ENCODE assay signal across 13 mouse cellular contexts in the genomic region with DNA sequence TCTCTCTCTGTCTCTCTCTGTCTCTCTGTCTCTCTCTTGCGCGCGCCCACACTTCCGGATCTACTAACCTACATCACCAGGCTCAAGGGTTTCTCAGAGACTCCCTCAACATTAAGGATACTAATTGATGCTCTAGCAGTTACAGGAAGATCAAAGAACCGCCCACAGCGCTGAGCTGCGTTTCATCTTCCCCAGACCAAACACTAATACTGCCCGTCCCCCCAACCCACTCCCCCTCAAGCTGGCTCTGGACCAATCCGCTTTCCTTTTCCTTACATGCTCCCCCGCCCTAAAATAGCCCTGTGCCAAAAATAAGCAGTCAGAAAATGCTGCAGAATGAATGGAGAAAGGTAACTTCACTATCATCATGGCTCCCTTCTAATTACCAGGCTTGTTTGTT.
DNase-seq lines count a peak whose midpoint lies in the region; ATAC-seq and TF ChIP-seq lines count a peak whose summit lies in the region.
"Had no signal": no experiment of that assay in that cellular context is flagged by ENCODE, and none has a peak within 500 bp of the region (broad histone marks: within the 10 kb centered on the region; RNA-seq: fewer than 3 reads in every experiment).

No protein-coding gene starts in this region.

- peak; percentile 67 for DNase-seq in heart, adult 11 months
- no peak for DNase-seq in heart, adult 9 months (ENCODE audit: low spot score in 2 of 2)
- DNase-seq in lung, postnatal 0 days (ENCODE audit: low spot score), result no peak
- DNase-seq in brain, adult 2 months (ENCODE audit: low read depth, low spot score), result peak; percentile 71
- DNase-seq in gastrocnemius, postnatal 25 days, result no peak
- DNase-seq in adrenal gland, postnatal 4 days (ENCODE audit: low spot score in 2 of 2), result no peak
- DNase-seq: cerebellum, adult 9-10 months had no signal

- no peak for TF ChIP-seq EP300 in lung, postnatal 0 days (IDR thresholded peaks at IDR 0.05)

- H3K4me3 ChIP-seq in lung, embryonic 15.5 days, result no peak overlapping the region
- no peak overlapping the region for H3K4me3 ChIP-seq in lung, postnatal 0 days (ENCODE audit: low read depth, low read length)
- H3K4me3 ChIP-seq in midbrain, embryonic 15.5 days, result no peak overlapping the region
- H3K4me3 ChIP-seq: hindbrain, embryonic 15.5 days; megakaryocyte, embryonic 14.5 days; neural tube, embryonic 12.5 days had no signal

- TF ChIP-seq CTCF in lung, postnatal 0 days (IDR thresholded peaks at IDR 0.05), result no peak

- H3K4me2 ChIP-seq in lung, embryonic 15.5 days, result no peak overlapping the region
- H3K4me2 ChIP-seq in lung, postnatal 0 days (replicated peaks; ENCODE audit: low read depth, low read length), result no peak overlapping the region
- no peak overlapping the region for H3K4me2 ChIP-seq in midbrain, embryonic 15.5 days
- H3K4me2 ChIP-seq: hindbrain, embryonic 15.5 days; neural tube, embryonic 12.5 days had no signal

- ATAC-seq in lung, embryonic 15.5 days (ENCODE audit: borderline replicate concordance, extremely low read depth, low FRiP score, low TSS enrichment), result peak; percentile 42; the same call in 1 of the 2 replicates
- ATAC-seq in lung, postnatal 0 days, result no peak
- peak; percentile 62; the same call in 1 of the 2 replicates for ATAC-seq in midbrain, embryonic 15.5 days (replicated peaks)

- H3K9me3 ChIP-seq in lung, embryonic 15.5 days, result no peaks in the 10 kb centered on the region
- H3K9me3 ChIP-seq in lung, postnatal 0 days (ENCODE audit: low read length), result no peaks in the 10 kb centered on the region
- H3K9me3 ChIP-seq in midbrain, embryonic 15.5 days, result no peaks in the 10 kb centered on the region
- H3K9me3 ChIP-seq: hindbrain, embryonic 15.5 days; megakaryocyte, embryonic 14.5 days; neural tube, embryonic 12.5 days had no signal

- no peaks in the 10 kb centered on the region for H3K36me3 ChIP-seq in lung, embryonic 15.5 days
- no peaks in the 10 kb centered on the region for H3K36me3 ChIP-seq in lung, postnatal 0 days (ENCODE audit: insufficient read depth, low read length)
- no peaks in the 10 kb centered on the region for H3K36me3 ChIP-seq in midbrain, embryonic 15.5 days (replicated peaks)
- H3K36me3 ChIP-seq: hindbrain, embryonic 15.5 days; neural tube, embryonic 12.5 days had no signal

- no peak overlapping the region for H3K27ac ChIP-seq in lung, embryonic 15.5 days
- no peak overlapping the region for H3K27ac ChIP-seq in lung, postnatal 0 days (ENCODE audit: low read length)
- H3K27ac ChIP-seq in midbrain, embryonic 15.5 days, result no peak overlapping the region
- H3K27ac ChIP-seq: hindbrain, embryonic 15.5 days; liver, embryonic 14.5 days; neural tube, embryonic 12.5 days had no signal

- peaks cover 4% of the 10 kb centered on the region; the same call in 1 of the 2 replicates for H3K4me1 ChIP-seq in lung, embryonic 15.5 days
- H3K4me1 ChIP-seq in lung, postnatal 0 days (ENCODE audit: insufficient read depth, low read depth, low read length), result no peaks in the 10 kb centered on the region
- no peaks in the 10 kb centered on the region for H3K4me1 ChIP-seq in midbrain, embryonic 15.5 days
- H3K4me1 ChIP-seq: hindbrain, embryonic 15.5 days; neural tube, embryonic 12.5 days had no signal

- H3K27me3 ChIP-seq in lung, embryonic 15.5 days, result no peaks in the 10 kb centered on the region
- H3K27me3 ChIP-seq in lung, postnatal 0 days (replicated peaks; ENCODE audit: insufficient read depth, low read length), result no peaks in the 10 kb centered on the region
- H3K27me3 ChIP-seq in midbrain, embryonic 15.5 days (replicated peaks), result no peaks in the 10 kb centered on the region
- H3K27me3 ChIP-seq: hindbrain, embryonic 15.5 days; neural tube, embryonic 12.5 days had no signal

- H3K9ac ChIP-seq in lung, embryonic 15.5 days, result no peak overlapping the region
- H3K9ac ChIP-seq in lung, postnatal 0 days (replicated peaks; ENCODE audit: low read depth), result no peak overlapping the region
- no peak overlapping the region for H3K9ac ChIP-seq in midbrain, embryonic 15.5 days
- H3K9ac ChIP-seq: hindbrain, embryonic 15.5 days; liver, embryonic 14.5 days; neural tube, embryonic 12.5 days had no signal

- WGBS in lung, embryonic 15.5 days, result 47% methylated on average over 10 of the region's 10 CpGs
- WGBS in lung, postnatal 0 days, result 53% methylated on average over 10 of the region's 10 CpGs
- 65% methylated on average over 10 of the region's 10 CpGs for WGBS in midbrain, embryonic 15.5 days

Comparison
In these comparisons a context has a peak if more than half of its experiments do, and no peak if none do; other contexts are left out.
1. DNase-seq: peak in heart, adult 11 months (single experiment) and brain, adult 2 months (single experiment); none in heart, adult 9 months (0 of 2), lung, postnatal 0 days (single experiment), gastrocnemius, postnatal 25 days (single experiment) and adrenal gland, postnatal 4 days (0 of 2).